Mouse (Mus musculus) heart, embryonic 14.5 days (tissue): ENCODE results near the gene Rrp1b. TPM values are rescaled to one million over a fixed set of nuclear protein-coding genes. Genes with fewer than 3 reads are reported as not detected.

Experiments used
- ATAC-seq: fragments of 200-750 bp; cut with Nextera tagmentation; 2 replicates; pipeline ENCODE4 v1.8.0; 2017; ENCODE audit warnings: low read depth, moderate TSS enrichment; ENCODE audit not compliant: insufficient number of reproducible peaks, insufficient read depth, low FRiP score
- H3K27ac ChIP-seq, 2 experiments: fragments of 200-500 bp in 1 of 2; fragments of 300-500 bp in 1 of 2; sonication (generic) in 1 of 2; replicated peaks in 1 of 2; 2 replicates each; pipeline ENCODE4 v1.5.1; 2012 to 2014; ENCODE audit warnings: low read depth in 2 of 2, low read length in 2 of 2, control low read depth in 1 of 2, mild to moderate bottlenecking in 1 of 2, mixed read lengths in 1 of 2; ENCODE audit not compliant: control insufficient read depth in 1 of 2, insufficient read depth in 1 of 2
- H3K27me3 ChIP-seq: fragments of 300-500 bp; sonication (generic); 2 replicates; pipeline ENCODE4 v1.6.1; 2014; ENCODE audit warnings: mild to moderate bottlenecking, low read length, control low read depth; ENCODE audit not compliant: control insufficient read depth, insufficient read depth
- H3K36me3 ChIP-seq: fragments of 300-500 bp; sonication (generic); 2 replicates; pipeline ENCODE4 v1.6.1; 2014; ENCODE audit warnings: mild to moderate bottlenecking, control low read depth, low read length, mixed read lengths; ENCODE audit not compliant: control insufficient read depth, insufficient read depth
- H3K4me1 ChIP-seq, 2 experiments: fragments of 200-500 bp in 1 of 2; fragments of 300-500 bp in 1 of 2; sonication (generic) in 1 of 2; 2 replicates each; pipeline ENCODE4 v1.6.1; 2012 to 2014; ENCODE audit warnings: low read length in 2 of 2, control low read depth in 1 of 2, mixed read lengths in 1 of 2; ENCODE audit not compliant: control insufficient read depth in 2 of 2, insufficient read depth in 2 of 2
- H3K4me2 ChIP-seq: fragments of 300-500 bp; sonication (generic); 2 replicates; pipeline ENCODE4 v1.6.1; 2014; ENCODE audit warnings: mild to moderate bottlenecking, low read length
- H3K4me3 ChIP-seq, 2 experiments: fragments of 200-500 bp in 1 of 2; fragments of 300-500 bp in 1 of 2; sonication (generic) in 1 of 2; 2 replicates each; pipeline ENCODE4 v1.5.1; 2012 to 2014; ENCODE audit warnings: low read length in 2 of 2, mild to moderate bottlenecking in 2 of 2, control low read depth in 1 of 2, low read depth in 1 of 2, moderate library complexity in 1 of 2; ENCODE audit not compliant: control insufficient read depth in 1 of 2, insufficient read depth in 1 of 2
- H3K9ac ChIP-seq: fragments of 300-500 bp; sonication (generic); 2 replicates; pipeline ENCODE4 v1.6.1; 2014; ENCODE audit warnings: mild to moderate bottlenecking, low read length
- H3K9me3 ChIP-seq: fragments of 300-500 bp; sonication (generic); 2 replicates; pipeline ENCODE4 v1.6.1; 2016; ENCODE audit warnings: low read length, control low read depth; ENCODE audit not compliant: control insufficient read depth
- WGBS: fragments of 180-500 bp; shearing (Covaris S2); extraction: QIAGEN DNeasy Blood & Tissue Kit; methylation state at CpG from one replicate; pipeline ENCODE4 v1.1.7; 2014; 5-methylcytosine and 5-hydroxymethylcytosine counted together
- polyA plus RNA-seq: library from polyadenylated mRNA; unstranded; fragments of >200 nt; fragmentation: Nextera tagmentation; extraction: Ambion mirVana; gene quantifications from 2 replicates; pipeline ENCODE4 v1.2.1, GENCODE M21; 2014

The Rrp1b gene
- 23.2 and 24.1 TPM in 2 replicates for polyA plus RNA-seq

GRCm38 (mm10) chr17:32035609-32036508 is at the start of gene Rrp1b, which contains the start of gene Hsf2bp:
Rrp1b (plus strand) TSS chr17:32036100.
Hsf2bp (minus strand) TSS chr17:32036349.
- ATAC-seq, result peak; percentile 85
- H3K36me3 ChIP-seq, result 0 out of 2 replicates have a peak, but pooled peaks cover 8% of the 10 kb centered on the region
- H3K9ac ChIP-seq, result peak within 1 kb of the TSS; percentile 85
- peak within 1 kb of the TSS; percentile 96 for H3K4me2 ChIP-seq
- H3K27me3 ChIP-seq, result no peaks in the 10 kb centered on the region
- H3K9me3 ChIP-seq, result no peaks in the 10 kb centered on the region
- H3K27ac ChIP-seq, result peak within 1 kb of the TSS; percentile 55 to 73
- WGBS, result 5% methylated on average over 52 of the region's 52 CpGs
- H3K4me3 ChIP-seq, result peak within 1 kb of the TSS; percentile 68 to 87
- peaks cover 8 to 16% of the 10 kb centered on the region in 2 experiments for H3K4me1 ChIP-seq

GRCm38 (mm10) chr17:31986915-31987314 is 49.0 kb upstream of the Rrp1b start:
- Histone ChIP-seq H3K9me3 (no peaks in the 10 kb centered on the region), H3K27ac (no peak overlapping the region), H3K27me3 (no peaks in the 10 kb centered on the region), H3K4me3 (no peak overlapping the region), H3K4me2 (no peak overlapping the region), H3K4me1 (peaks cover 8 to 19% of the 10 kb centered on the region in 2 experiments), H3K9ac (no peak overlapping the region), H3K36me3 (no peaks in the 10 kb centered on the region)
- ATAC-seq, result no peak
- 95% methylated on average over 1 of the region's 1 CpGs for WGBS

- H3K4me3 ChIP-seq, result no peak overlapping the region
- no peak for ATAC-seq
- WGBS, result 60% methylated on average over 2 of the region's 2 CpGs
- no peaks in the 10 kb centered on the region for H3K27me3 ChIP-seq
- H3K9ac ChIP-seq, result no peak overlapping the region
- no peaks in the 10 kb centered on the region; a peak in 1 of 4 replicates for H3K4me1 ChIP-seq
- H3K27ac ChIP-seq, result no peak overlapping the region
- no peaks in the 10 kb centered on the region for H3K36me3 ChIP-seq
- no peaks in the 10 kb centered on the region for H3K9me3 ChIP-seq
- H3K4me2 ChIP-seq, result no peak overlapping the region
Measured at GRCm38 (mm10) chr17:31989035-31989434, 46.9 kb upstream of the Rrp1b start.

- no peak for ATAC-seq
- Histone ChIP-seq H3K36me3 (no peaks in the 10 kb centered on the region), H3K27ac (no peak overlapping the region), H3K27me3 (no peaks in the 10 kb centered on the region), H3K4me1 (no peaks in the 10 kb centered on the region; a peak in 1 of 4 replicates), H3K4me3 (no peak overlapping the region), H3K4me2 (no peak overlapping the region), H3K9ac (no peak overlapping the region), H3K9me3 (no peaks in the 10 kb centered on the region)
- WGBS, result 65% methylated on average over 2 of the region's 2 CpGs
Measured at GRCm38 (mm10) chr17:31992004-31992403, 43.9 kb upstream of the Rrp1b start.

DNA sequence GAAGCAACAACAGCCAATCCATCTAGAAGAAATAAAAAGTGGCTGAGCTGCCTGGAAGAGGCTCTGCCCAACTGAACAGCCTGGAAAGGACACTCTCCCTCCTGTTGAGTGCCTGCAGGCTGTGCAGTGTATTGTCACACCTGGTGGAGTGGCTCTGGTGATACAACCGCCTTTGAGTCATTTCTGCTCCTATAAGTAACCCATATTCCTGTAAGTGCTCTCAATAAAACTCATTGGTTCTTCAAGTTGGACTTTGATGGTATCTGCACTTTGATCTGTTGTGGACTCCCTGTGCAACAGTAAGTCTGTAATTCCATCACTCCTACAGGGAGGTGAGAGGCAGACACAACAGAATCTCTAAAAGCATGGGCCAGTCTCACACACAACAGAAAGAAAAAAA is 42.5 kb upstream of the Rrp1b start:
- H3K4me3 ChIP-seq, result no peak overlapping the region
- no peak overlapping the region for H3K9ac ChIP-seq
- no peaks in the 10 kb centered on the region for H3K9me3 ChIP-seq
- ATAC-seq, result no peak
- no peaks in the 10 kb centered on the region for H3K36me3 ChIP-seq
- whole genome bisulfite sequencing, result 70% methylated on average over 1 of the region's 1 CpGs
- no peaks in the 10 kb centered on the region; a peak in 1 of 4 replicates for H3K4me1 ChIP-seq
- no peaks in the 10 kb centered on the region for H3K27me3 ChIP-seq
- H3K27ac ChIP-seq, result no peak overlapping the region
- H3K4me2 ChIP-seq, result no peak overlapping the region

- no peak overlapping the region for H3K9ac ChIP-seq
- no peaks in the 10 kb centered on the region for H3K27me3 ChIP-seq
- H3K4me3 ChIP-seq, result no peak overlapping the region
- H3K27ac ChIP-seq, result no peak overlapping the region
- ATAC-seq, result no peak
- no peaks in the 10 kb centered on the region for H3K9me3 ChIP-seq
- H3K4me2 ChIP-seq, result no peak overlapping the region
- no peaks in the 10 kb centered on the region; a peak in 1 of 4 replicates for H3K4me1 ChIP-seq
- no peaks in the 10 kb centered on the region for H3K36me3 ChIP-seq
Measured at GRCm38 (mm10) chr17:31994132-31994531, 41.8 kb upstream of the Rrp1b start.

GRCm38 (mm10) chr17:31995784-31996183 is 40.1 kb upstream of the Rrp1b start:
- no peak for ATAC-seq
- no peak overlapping the region for H3K9ac ChIP-seq

More at GRCm38 (mm10) chr17:31995784-31996183, 40.1 kb upstream of the Rrp1b start:
- Histone ChIP-seq H3K4me2 (no peak overlapping the region), H3K4me1 (no peaks in the 10 kb centered on the region; a peak in 1 of 4 replicates), H3K27me3 (no peaks in the 10 kb centered on the region), H3K27ac (no peak overlapping the region), H3K9me3 (no peaks in the 10 kb centered on the region), H3K4me3 (no peak overlapping the region), H3K36me3 (no peaks in the 10 kb centered on the region)
- WGBS, result 63% methylated on average over 2 of the region's 2 CpGs
